Mouse (Mus musculus) small intestine, adult 2 months (tissue): ENCODE data around the gene Cit.

Experiments
- CTCF ChIP-seq: fragments of 200-500 bp; IDR thresholded peaks from 2 replicates; pipeline ENCODE4 v1.5.1; 2012; ENCODE audit warnings: low read depth, mild to moderate bottlenecking, control low read depth, inconsistent platforms, low read length, moderate library complexity, mixed read lengths; ENCODE audit not compliant: insufficient replicate concordance, insufficient read length; ENCODE audit errors: extremely low read depth
- POLR2A ChIP-seq: fragments of 200-500 bp; IDR thresholded peaks from 2 replicates; pipeline ENCODE4 v1.6.1; 2012; ENCODE audit warnings: low read depth, mild to moderate bottlenecking, control low read depth, inconsistent platforms, low read length, moderate library complexity

DNA sequence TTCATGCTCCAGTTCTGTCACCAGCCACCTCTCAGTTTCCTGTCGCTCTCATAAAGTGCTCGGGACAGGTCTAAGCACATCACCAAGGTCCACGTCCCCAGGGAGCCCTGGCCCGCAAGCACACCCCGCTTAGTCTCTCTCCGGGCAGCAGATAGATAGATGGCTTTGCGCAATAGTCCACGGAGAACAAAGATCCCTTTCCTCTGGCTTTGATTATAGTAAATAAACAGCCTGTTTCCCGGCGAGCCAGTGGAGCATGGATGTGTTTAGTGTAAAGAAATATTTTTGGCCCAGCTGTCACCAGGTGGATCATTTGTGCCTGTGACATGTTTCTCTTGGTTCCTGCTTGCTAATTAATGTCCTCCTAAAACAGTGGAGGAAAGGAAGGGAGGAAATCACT lies 132.2 kb downstream of the Cit start:
- no peak for TF ChIP-seq CTCF
- no peak for TF ChIP-seq POLR2A
